Mouse (Mus musculus): Measurements from ENCODE around the gene Atp5k.

DNA sequence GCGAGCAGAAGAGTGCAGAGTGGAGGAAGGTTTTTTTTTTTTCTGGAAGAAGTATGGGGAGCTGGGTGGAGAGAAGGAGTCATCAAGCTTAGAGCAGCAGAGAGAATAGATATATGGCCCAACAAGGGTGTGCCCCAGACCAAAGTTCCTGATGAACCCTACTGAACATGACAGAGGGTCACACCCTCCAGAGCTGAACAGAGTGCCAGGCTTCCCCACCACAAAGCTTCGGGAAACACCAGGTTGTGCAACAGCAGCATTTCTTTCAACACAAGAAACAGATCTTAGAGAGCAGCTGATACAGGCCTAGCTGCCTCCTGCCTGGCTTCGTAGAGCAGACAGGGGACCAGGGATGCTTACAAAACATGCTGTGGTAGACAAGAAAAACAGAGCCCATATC lies 12.7 kb upstream of the Atp5k start:
- no peak for TF ChIP-seq GATA1 (IDR thresholded peaks at IDR 0.05; ENCODE audit: borderline replicate concordance, low read length)
- TF ChIP-seq FLI1 (IDR thresholded peaks at IDR 0.05; ENCODE audit: low read length): no peak

Measured in megakaryocyte, embryonic 14.5 days (primary cell).